Mouse (Mus musculus) ES-E14 (cell line): ENCODE measurements at regions not wholly inside any gene's neighbourhood (a gene's known extent, or its start where the extent isn't known, plus 50 kb on each side); places are given as distances from the start of the nearest gene placed in this dataset.
A peak's percentile ranks its signal among the peaks of the same experiment; 100 is the strongest.

ENCODE experiments used
- DNase-seq: peaks from one replicate; pipeline ENCODE4 v3.0.0-alpha.2; 2013; ENCODE audit warnings: low read depth, low spot score
- H3K27ac ChIP-seq: 2 replicates; pipeline ENCODE4 v1.5.1; 2012; ENCODE audit warnings: low read depth, mild to moderate bottlenecking, low read length, moderate library complexity, mixed read lengths; ENCODE audit not compliant: poor library complexity, insufficient read depth, severe bottlenecking
- H3K36me3 ChIP-seq: 2 replicates; pipeline ENCODE4 v1.6.1; 2012; ENCODE audit warnings: mild to moderate bottlenecking, low read length, moderate library complexity, mixed read lengths; ENCODE audit not compliant: control insufficient read depth, poor library complexity, insufficient read depth, severe bottlenecking
- H3K4me1 ChIP-seq, 2 experiments: fragments of 150-350 bp in 1 of 2; sonication (generic) in 1 of 2; 2 replicates each; pipeline ENCODE4 v1.6.1; 2012; ENCODE audit warnings: low read length in 2 of 2, mild to moderate bottlenecking in 1 of 2, mixed read lengths in 1 of 2; ENCODE audit not compliant: control insufficient read depth in 2 of 2, insufficient read depth in 2 of 2, poor library complexity in 1 of 2
- H3K4me3 ChIP-seq, 2 experiments: fragments of 150-350 bp in 1 of 2; sonication (generic) in 1 of 2; 2 replicates each; pipeline ENCODE4 v1.5.1; 2012; ENCODE audit warnings: low read length in 2 of 2, low read depth in 1 of 2, mild to moderate bottlenecking in 1 of 2, mixed read lengths in 1 of 2; ENCODE audit not compliant: insufficient read depth in 1 of 2, poor library complexity in 1 of 2, severe bottlenecking in 1 of 2
- H3K9ac ChIP-seq: 2 replicates; pipeline ENCODE4 v1.6.1; 2012; ENCODE audit warnings: low read depth, mild to moderate bottlenecking, low read length, mixed read lengths; ENCODE audit not compliant: poor library complexity, insufficient read depth, severe bottlenecking
- H3K9me3 ChIP-seq: fragments of 150-350 bp; sonication (generic); 2 replicates; pipeline ENCODE4 v1.6.1; 2012; ENCODE audit warnings: low read depth, mild to moderate bottlenecking, low read length; ENCODE audit not compliant: control insufficient read depth, insufficient read depth
- CHD2 ChIP-seq: IDR thresholded peaks from 2 replicates; pipeline ENCODE4 v1.6.1; 2014; ENCODE audit warnings: mild to moderate bottlenecking, low read depth, low read length, inconsistent platforms
- HCFC1 ChIP-seq: IDR thresholded peaks from 2 replicates; pipeline ENCODE4 v1.6.1; 2012; ENCODE audit warnings: low read length, inconsistent platforms, borderline replicate concordance; ENCODE audit not compliant: insufficient read depth
- MAFK ChIP-seq: IDR thresholded peaks from 2 replicates; pipeline ENCODE4 v1.6.1; 2014; ENCODE audit warnings: mild to moderate bottlenecking, low read depth, low read length, inconsistent platforms; ENCODE audit not compliant: insufficient read depth
- ZC3H11A ChIP-seq: IDR thresholded peaks from 2 replicates; pipeline ENCODE4 v1.6.1; 2012; ENCODE audit warnings: low read depth, mild to moderate bottlenecking, inconsistent platforms, low read length, borderline replicate concordance
- ZNF384 ChIP-seq: IDR thresholded peaks from 2 replicates; pipeline ENCODE4 v1.6.1; 2012; ENCODE audit warnings: low read depth, low read length, inconsistent platforms
- in situ Hi-C, 2 experiments: fragments of 600-800 bp; cut with MboI; formaldehyde crosslinking; loops; one replicate each; pipeline ENCODE4 v1.15.1; 2025; ENCODE audit warnings: low sequenced_read_pairs in 2 of 2, inconsistent platforms in 1 of 2; ENCODE audit not compliant: unreplicated experiment in 2 of 2

DNA sequence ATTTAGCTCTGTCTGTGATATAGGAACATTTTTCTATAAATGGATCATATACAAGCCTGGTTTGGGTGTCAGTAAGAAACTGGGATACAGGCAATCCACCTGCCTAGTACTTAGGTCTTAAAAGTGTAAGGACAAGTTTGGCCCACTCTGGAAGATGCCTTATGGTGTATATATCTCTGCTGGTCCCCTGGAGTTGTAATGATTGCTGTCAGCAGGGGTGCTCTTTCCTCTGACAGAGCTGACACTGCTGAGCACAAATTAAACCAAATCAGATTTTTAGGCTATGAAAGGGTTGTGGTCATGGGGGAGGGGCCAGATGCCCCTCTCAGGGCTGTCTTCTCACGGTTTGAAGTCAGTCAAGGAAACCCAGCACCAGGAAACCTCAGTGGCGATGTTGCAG lies 141.7 kb downstream of the Samd5 start:
- TF ChIP-seq CHD2 (no peak), HCFC1 (no peak), ZNF384 (no peak), ZC3H11A (no peak), MAFK (no peak)
- Histone ChIP-seq H3K4me3 (no peak overlapping the region), H3K27ac (no peak overlapping the region), H3K9me3 (no peaks in the 10 kb centered on the region), H3K36me3 (no peaks in the 10 kb centered on the region), H3K9ac (no peak overlapping the region), H3K4me1 (no peaks in the 10 kb centered on the region)
- DNase-seq = no peak
- in situ Hi-C loops = no loop called here

DNA sequence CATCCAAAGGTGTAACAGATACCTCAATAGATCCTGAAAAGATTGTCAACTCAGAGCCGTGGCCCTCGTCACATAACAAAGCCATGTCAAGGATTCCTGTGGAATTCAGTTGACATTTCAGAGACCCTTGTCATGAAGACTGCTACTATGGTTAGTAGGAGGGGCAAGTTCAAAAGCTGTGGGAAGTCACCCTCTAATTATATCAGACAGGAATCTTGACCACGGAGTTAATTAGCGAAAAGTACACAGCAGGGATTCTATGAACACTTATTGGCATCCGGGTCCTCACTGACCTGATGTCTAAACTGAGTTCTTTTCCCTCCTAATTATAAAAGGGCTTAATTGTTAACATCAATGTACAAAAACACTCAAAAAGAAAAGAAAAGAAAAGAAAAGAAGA lies 143.1 kb downstream of the Samd5 start:
- TF ChIP-seq ZC3H11A (no peak), HCFC1 (no peak), CHD2 (no peak), ZNF384 (no peak), MAFK (no peak)
- H3K9me3 ChIP-seq = no peaks in the 10 kb centered on the region
- no peak overlapping the region for H3K27ac ChIP-seq
- no peak for DNase-seq
- in situ Hi-C loops = no loop called here
- H3K4me1 ChIP-seq = no peaks in the 10 kb centered on the region
- no peak overlapping the region for H3K4me3 ChIP-seq
- no peak overlapping the region for H3K9ac ChIP-seq
- H3K36me3 ChIP-seq = no peaks in the 10 kb centered on the region

DNA sequence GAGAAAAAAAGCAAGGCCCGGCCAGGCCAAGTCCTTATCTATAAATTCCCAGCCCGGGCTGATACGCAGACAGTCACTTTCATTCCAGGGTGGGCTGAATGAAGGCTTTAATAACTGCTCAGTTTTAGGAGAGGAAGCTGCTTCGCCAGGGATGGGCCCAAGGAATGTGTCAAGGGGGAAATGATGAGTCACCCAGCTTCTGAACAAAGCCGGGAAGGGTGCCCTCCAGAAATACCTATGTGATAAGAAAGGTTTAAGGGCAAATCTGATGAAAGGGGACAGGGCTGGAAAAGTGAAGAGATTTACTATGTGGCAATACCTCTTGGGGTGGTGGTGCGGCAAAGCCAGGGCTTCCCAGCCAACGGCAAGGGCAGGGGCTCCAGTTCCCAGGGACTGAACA lies 145.6 kb downstream of the Samd5 start:
- peak; percentile 8 for DNase-seq
- in situ Hi-C loops = no loop called here
- H3K9me3 ChIP-seq = no peaks in the 10 kb centered on the region
- no peak overlapping the region for H3K9ac ChIP-seq
- TF ChIP-seq CHD2 = peak; percentile 14; the same call in 1 of the 2 replicates
- no peak for TF ChIP-seq ZNF384
- H3K36me3 ChIP-seq = no peaks in the 10 kb centered on the region
- no peak overlapping the region for H3K4me3 ChIP-seq
- H3K4me1 ChIP-seq = no peaks in the 10 kb centered on the region
- no peak overlapping the region for H3K27ac ChIP-seq

DNA sequence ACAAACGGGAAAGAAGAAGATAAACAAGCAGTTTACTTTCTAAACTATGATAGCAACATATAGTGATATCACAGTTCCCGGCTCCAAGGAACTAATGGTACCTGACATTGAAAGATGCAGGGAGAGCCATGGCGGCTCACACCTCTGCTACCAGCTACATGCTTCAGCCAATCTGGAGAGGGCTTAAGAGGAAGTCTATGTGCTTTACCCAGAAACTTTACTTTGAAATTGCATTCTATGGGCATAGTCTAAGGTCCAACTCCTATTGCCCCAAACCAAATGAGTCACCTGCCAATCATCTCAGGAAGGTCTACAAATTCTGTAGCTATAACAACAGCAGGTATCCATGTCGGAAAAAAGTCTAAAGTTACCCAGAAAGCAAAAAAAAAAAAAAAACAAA lies 146.9 kb downstream of the Samd5 start:
- DNase-seq = no peak
- Histone ChIP-seq H3K4me3 (no peak overlapping the region), H3K9me3 (no peaks in the 10 kb centered on the region), H3K36me3 (no peaks in the 10 kb centered on the region), H3K9ac (no peak overlapping the region), H3K27ac (no peak overlapping the region), H3K4me1 (no peaks in the 10 kb centered on the region)
- in situ Hi-C loops = no loop called here
- TF ChIP-seq HCFC1 (no peak), ZC3H11A (no peak), CHD2 (no peak), ZNF384 (no peak), MAFK (no peak)

DNA sequence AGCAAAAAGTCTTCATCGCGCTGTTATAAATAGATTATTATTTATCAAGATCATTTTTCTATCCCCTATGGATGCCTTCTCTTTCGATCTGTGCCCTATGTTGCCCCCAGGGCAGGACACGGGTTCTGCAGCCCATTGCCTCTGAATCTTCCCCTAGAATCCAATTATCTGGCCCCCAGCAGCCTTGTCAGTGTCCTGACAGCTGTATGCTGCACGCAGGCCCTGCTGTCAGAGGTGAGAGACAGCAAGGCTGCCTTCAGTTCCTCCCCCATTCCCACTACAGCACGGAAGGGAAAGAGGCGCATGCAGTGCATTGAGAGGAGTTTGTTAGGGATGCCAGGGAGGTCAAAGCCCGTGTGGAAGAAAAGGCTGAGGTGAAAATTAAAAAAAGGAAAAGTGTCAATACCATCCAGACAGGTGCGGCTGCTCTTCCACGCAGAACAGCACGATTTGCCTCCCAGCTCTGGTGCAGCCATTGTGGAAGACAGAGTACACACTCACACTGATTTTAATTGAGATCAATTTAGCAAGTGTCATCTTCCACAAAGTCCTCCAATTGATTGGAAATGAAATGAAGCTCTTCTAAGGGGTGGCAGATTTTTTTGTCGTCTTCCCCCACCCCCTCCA lies 165.1 kb downstream of the Samd5 start:
- no peak for DNase-seq

More for the DNA sequence above, 165.1 kb downstream of the Samd5 start:
- Histone ChIP-seq H3K4me1 (no peaks in the 10 kb centered on the region), H3K27ac (no peak overlapping the region), H3K36me3 (no peaks in the 10 kb centered on the region), H3K9ac (no peak overlapping the region), H3K9me3 (no peaks in the 10 kb centered on the region), H3K4me3 (no peak overlapping the region)
- in situ Hi-C loops = no loop called here
- no peak for TF ChIP-seq CHD2
